Mouse (Mus musculus): Measurements from ENCODE around the gene Glul.

DNA sequence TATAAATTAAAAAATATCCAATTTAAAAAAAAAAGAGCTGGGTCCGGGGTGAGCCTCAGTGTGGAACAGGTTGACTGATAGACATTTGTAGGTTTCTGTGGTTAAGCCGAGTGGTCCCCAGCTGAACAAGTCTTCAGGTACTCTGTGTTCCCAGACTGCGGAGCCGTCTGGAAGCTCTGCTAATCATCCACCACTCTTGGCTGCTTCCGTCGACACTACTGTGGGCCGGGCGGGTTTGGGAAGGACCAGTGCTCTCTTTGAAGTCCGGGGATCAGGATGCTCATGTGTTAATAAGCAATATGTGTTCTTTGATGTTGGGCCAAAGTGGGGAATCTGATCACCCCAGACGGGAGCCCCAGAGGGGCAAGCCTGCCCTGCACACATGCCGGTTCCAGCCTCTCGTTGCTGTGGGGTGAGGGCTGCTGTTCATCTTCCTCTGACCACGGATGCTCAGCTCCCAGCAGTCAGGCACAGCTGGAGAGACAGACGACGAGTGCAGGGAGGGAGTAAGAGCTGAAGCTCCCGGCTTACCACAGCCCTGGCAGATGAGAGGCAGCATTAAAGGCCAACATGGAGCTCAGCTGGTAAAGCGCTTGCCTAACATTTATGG, 13.6 kb upstream of the Glul start:
- TF ChIP-seq CTCF (IDR thresholded peaks at IDR 0.05; ENCODE audit: low read depth) = no peak
- TF ChIP-seq EP300 (IDR thresholded peaks at IDR 0.05; ENCODE audit: low read depth) = no peak
